Mouse (Mus musculus): ENCODE data around the gene Socs1. TPM values are rescaled to one million over a fixed set of nuclear protein-coding genes. Genes with fewer than 3 reads are reported as not detected.

Socs1 gene
- polyA plus RNA-seq, 1 experiment from 2014 or later: 8.4 TPM

DNA sequence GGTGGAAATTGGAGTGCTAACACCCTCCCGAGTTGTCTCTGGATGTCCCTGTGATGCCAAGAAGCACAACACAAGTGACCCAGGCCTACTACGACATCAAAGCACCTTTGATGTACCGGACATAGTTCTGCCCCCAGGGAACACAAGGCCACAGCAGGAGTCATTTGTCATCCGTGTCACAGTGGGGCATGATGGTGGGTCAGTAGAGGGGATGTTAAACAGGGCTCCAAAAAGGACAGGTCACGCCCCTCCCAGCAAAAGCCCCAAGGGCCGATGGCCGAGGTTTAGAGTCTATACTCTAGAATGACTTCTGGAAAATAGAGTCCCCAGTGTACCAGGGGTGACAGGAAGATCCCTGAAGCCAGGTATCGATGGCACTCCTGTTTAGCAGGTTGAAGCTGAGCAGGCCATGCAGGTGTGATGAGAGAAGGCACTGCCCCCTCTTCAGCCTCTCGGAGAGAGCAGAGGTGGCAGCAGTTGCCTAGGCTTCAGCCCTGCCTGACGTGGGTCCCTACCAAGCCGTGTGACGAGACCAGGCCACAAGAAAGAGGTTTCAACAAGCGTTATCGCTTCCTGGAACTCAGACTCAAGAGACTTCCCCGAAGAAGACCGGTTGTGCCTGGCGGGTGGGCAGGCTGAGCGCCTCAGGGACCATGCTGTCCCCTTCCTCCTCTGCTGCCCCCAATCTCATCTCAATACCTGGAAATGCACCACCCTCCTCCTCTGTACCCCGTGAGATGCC, 13.4 kb downstream of the Socs1 start:
- H3K27me3 ChIP-seq (ENCODE audit: control insufficient read depth, insufficient read depth, low read length): no peaks in the 10 kb centered on the region
- H3K27ac ChIP-seq (replicated peaks): no peak overlapping the region
- DNase-seq (ENCODE audit: low spot score) (no peak), ATAC-seq (ENCODE audit: low FRiP score, low TSS enrichment) (no peak)
- H3K4me1 ChIP-seq (replicated peaks; ENCODE audit: control insufficient read depth, insufficient read depth): no peaks in the 10 kb centered on the region
- H3K9ac ChIP-seq (ENCODE audit: low read length): no peak overlapping the region
- no peaks in the 10 kb centered on the region for H3K9me3 ChIP-seq (ENCODE audit: control insufficient read depth, low read length)
- no peaks in the 10 kb centered on the region for H3K36me3 ChIP-seq (ENCODE audit: control insufficient read depth, insufficient read depth, low read length)
- H3K4me3 ChIP-seq (ENCODE audit: low read depth, low read length): no peak overlapping the region
- no peak overlapping the region for H3K4me2 ChIP-seq (replicated peaks; ENCODE audit: low read depth)
- TF ChIP-seq EP300 (optimal IDR thresholded peaks at IDR 0.05): no peak
- TF ChIP-seq CTCF (IDR thresholded peaks at IDR 0.05; ENCODE audit: low read depth): no peak
- WGBS: 76% methylated on average over 19 of the region's 19 CpGs

DNA sequence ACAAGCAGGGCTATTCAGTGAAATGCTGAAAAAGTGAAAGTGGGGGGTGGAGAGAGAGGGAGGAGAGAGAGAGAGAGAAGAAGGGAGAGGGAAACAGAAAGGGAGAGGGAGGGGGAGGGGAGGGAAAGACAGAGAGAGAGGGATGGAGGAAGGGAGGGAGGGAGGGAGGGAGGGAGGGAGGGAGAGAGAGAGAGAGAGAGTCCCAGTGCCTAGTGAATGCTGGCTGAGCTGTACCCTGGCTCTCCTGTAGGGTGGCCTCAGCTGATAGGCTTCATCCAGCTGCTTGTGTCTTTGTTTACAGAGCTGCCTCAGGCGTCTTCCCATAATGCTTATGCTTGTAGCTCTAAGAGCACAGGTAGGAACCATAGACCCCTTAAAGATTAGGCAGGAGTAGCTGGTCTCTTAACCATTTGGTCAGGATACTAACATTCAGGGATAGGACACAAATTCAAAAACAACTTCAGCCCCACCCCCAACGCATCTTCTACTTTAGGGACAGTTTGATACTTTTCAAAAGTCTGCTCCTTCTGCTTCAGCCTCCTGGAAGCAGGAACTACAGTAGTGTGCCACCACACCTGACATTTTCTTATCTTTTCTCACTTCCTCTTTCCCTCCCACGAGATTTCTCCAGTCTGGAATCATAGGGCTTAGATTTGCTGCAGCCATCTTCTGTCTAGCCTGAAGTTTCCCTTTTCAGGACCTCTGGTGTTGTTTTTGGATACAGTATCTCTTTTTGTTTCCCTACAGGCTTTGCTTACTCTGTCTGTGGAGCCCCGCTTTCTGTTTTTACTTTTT, 14.6 kb downstream of the Socs1 start:
- H3K4me1 ChIP-seq (replicated peaks; ENCODE audit: control insufficient read depth, insufficient read depth): no peaks in the 10 kb centered on the region
- no peaks in the 10 kb centered on the region for H3K9me3 ChIP-seq (ENCODE audit: control insufficient read depth, low read length)
- H3K4me3 ChIP-seq (ENCODE audit: low read depth, low read length): no peak overlapping the region
- H3K27me3 ChIP-seq (ENCODE audit: control insufficient read depth, insufficient read depth, low read length): no peaks in the 10 kb centered on the region
- TF ChIP-seq EP300 (optimal IDR thresholded peaks at IDR 0.05) (no peak), CTCF (IDR thresholded peaks at IDR 0.05; ENCODE audit: low read depth) (peak; percentile 29)
- H3K9ac ChIP-seq (ENCODE audit: low read length): no peak overlapping the region
- peak overlapping the region; percentile 50; the same call in 1 of the 2 replicates for H3K27ac ChIP-seq (replicated peaks)
- H3K4me2 ChIP-seq (replicated peaks; ENCODE audit: low read depth): no peak overlapping the region
- DNase-seq (ENCODE audit: low spot score) (no peak), ATAC-seq (ENCODE audit: low FRiP score, low TSS enrichment) (peak; percentile 58; the same call in 1 of the 2 replicates)
- 37% methylated on average over 4 of the region's 4 CpGs for WGBS
- no peaks in the 10 kb centered on the region for H3K36me3 ChIP-seq (ENCODE audit: control insufficient read depth, insufficient read depth, low read length)

DNA sequence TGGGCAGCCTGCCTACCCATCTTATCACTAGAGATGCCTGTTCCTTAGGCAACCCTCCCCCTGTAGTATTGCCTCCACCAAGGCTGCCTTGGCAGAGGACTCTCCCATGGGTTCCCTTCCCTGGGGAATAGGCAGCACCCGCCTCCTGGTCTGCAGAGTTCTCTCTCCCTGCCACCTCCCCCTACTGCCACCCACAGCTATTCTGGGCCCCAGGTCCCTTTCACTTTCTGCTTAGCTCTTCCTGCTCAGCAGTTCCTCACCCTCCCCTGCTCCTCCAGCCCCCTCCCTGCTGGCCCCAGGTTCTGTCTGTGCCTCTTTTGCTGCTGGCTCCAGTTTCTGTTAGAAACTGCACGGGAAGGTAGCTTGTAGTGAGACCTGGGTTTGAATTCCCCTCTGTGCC, 15.7 kb downstream of the Socs1 start:
- DNase-seq (ENCODE audit: low spot score) (no peak), ATAC-seq (ENCODE audit: low FRiP score, low TSS enrichment) (no peak)
- Histone ChIP-seq H3K4me2 (replicated peaks; ENCODE audit: low read depth) (no peak overlapping the region), H3K9me3 (ENCODE audit: control insufficient read depth, low read length) (no peaks in the 10 kb centered on the region), H3K36me3 (ENCODE audit: control insufficient read depth, insufficient read depth, low read length) (no peaks in the 10 kb centered on the region), H3K9ac (ENCODE audit: low read length) (no peak overlapping the region), H3K27me3 (ENCODE audit: control insufficient read depth, insufficient read depth, low read length) (no peaks in the 10 kb centered on the region), H3K4me1 (replicated peaks; ENCODE audit: control insufficient read depth, insufficient read depth) (no peaks in the 10 kb centered on the region), H3K27ac (replicated peaks) (no peak overlapping the region), H3K4me3 (ENCODE audit: low read depth, low read length) (no peak overlapping the region)
- WGBS: 51% methylated on average over 2 of the region's 2 CpGs
- TF ChIP-seq CTCF (IDR thresholded peaks at IDR 0.05; ENCODE audit: low read depth) (no peak), EP300 (optimal IDR thresholded peaks at IDR 0.05) (no peak)

DNA sequence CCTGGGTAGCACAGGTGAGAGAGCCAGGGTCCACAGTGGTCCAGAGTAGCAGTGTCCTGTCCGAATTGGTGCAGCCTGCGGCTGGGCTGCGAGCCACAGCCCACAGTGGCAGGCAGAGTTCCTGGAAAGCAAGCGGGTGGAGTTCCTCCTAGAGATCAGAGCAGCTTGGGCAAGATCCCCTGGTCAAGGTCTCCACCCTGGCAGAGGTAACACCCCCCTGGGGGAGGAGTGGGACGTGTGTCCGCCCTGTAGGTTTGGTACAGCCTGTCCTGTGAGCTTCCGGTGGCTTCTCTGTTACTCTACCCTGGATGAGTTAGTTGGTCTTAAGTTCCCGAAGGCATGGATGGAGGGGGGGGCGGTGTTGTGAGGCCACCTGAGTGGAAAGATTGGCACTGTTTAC, 16.5 kb downstream of the Socs1 start:
- Histone ChIP-seq H3K27me3 (ENCODE audit: control insufficient read depth, insufficient read depth, low read length) (no peaks in the 10 kb centered on the region), H3K4me3 (ENCODE audit: low read depth, low read length) (no peak overlapping the region), H3K4me1 (replicated peaks; ENCODE audit: control insufficient read depth, insufficient read depth) (no peaks in the 10 kb centered on the region), H3K9ac (ENCODE audit: low read length) (no peak overlapping the region), H3K27ac (replicated peaks) (no peak overlapping the region), H3K36me3 (ENCODE audit: control insufficient read depth, insufficient read depth, low read length) (no peaks in the 10 kb centered on the region), H3K4me2 (replicated peaks; ENCODE audit: low read depth) (no peak overlapping the region), H3K9me3 (ENCODE audit: control insufficient read depth, low read length) (no peaks in the 10 kb centered on the region)
- 46% methylated on average over 9 of the region's 9 CpGs for WGBS
- peak; percentile 15; the same call in 1 of the 2 replicates for ATAC-seq (ENCODE audit: low FRiP score, low TSS enrichment)
- DNase-seq (ENCODE audit: low spot score): peak; percentile 33
- TF ChIP-seq EP300 (optimal IDR thresholded peaks at IDR 0.05) (no peak), CTCF (IDR thresholded peaks at IDR 0.05; ENCODE audit: low read depth) (no peak)

DNA sequence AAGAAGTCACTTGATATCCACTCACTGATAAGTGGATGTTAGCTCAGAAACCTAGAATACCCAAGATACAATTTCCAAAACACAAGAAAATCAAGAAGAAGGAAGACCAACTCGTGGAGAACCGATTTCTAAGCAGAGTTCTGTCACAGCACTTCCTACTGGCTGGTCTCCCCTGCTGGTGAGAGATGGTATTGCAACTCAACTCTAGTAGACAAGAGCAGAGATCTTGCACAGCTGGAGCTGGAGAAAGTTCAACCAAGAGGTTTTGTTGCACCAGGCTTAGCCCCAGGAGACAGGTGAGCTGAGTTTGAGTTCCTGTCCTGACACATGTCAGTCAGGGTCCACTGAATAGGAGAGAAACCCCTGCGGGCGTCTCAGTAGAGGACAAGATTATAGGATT, 18.2 kb downstream of the Socs1 start:
- Histone ChIP-seq H3K27ac (replicated peaks) (no peak overlapping the region), H3K4me1 (replicated peaks; ENCODE audit: control insufficient read depth, insufficient read depth) (no peaks in the 10 kb centered on the region), H3K9ac (ENCODE audit: low read length) (no peak overlapping the region), H3K9me3 (ENCODE audit: control insufficient read depth, low read length) (no peaks in the 10 kb centered on the region), H3K4me3 (ENCODE audit: low read depth, low read length) (no peak overlapping the region), H3K36me3 (ENCODE audit: control insufficient read depth, insufficient read depth, low read length) (no peaks in the 10 kb centered on the region), H3K4me2 (replicated peaks; ENCODE audit: low read depth) (no peak overlapping the region), H3K27me3 (ENCODE audit: control insufficient read depth, insufficient read depth, low read length) (no peaks in the 10 kb centered on the region)
- TF ChIP-seq EP300 (optimal IDR thresholded peaks at IDR 0.05) (no peak), CTCF (IDR thresholded peaks at IDR 0.05; ENCODE audit: low read depth) (peak; percentile 87)
- 46% methylated on average over 4 of the region's 4 CpGs for WGBS
- no peak for ATAC-seq (ENCODE audit: low FRiP score, low TSS enrichment)
- DNase-seq (ENCODE audit: low spot score): peak; percentile 65

DNA sequence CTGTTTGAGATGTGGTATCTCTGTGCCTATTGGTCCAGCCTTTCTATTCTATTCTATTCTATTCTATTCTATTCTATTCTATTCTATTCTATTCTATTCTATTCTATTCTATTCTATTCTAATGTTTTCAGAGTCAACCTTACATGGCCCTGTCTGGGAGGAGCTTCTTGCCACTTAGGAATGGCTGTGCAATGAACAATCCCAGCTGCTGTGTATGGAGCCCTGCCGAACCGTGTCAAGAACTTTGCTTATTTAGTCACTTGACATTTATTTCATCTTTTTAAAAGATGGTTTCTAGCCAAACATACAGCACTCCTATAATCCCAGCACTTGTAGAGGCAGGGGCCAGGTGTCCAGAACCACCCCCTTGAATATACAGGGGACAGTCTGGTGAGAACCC, 21.0 kb downstream of the Socs1 start:
- no peak overlapping the region for H3K4me3 ChIP-seq (ENCODE audit: low read depth, low read length)
- WGBS: 10% methylated on average over 2 of the region's 2 CpGs
- TF ChIP-seq CTCF (IDR thresholded peaks at IDR 0.05; ENCODE audit: low read depth): no peak
- no peak for TF ChIP-seq EP300 (optimal IDR thresholded peaks at IDR 0.05)
- no peaks in the 10 kb centered on the region for H3K27me3 ChIP-seq (ENCODE audit: control insufficient read depth, insufficient read depth, low read length)
- H3K4me1 ChIP-seq (replicated peaks; ENCODE audit: control insufficient read depth, insufficient read depth): no peaks in the 10 kb centered on the region
- H3K36me3 ChIP-seq (ENCODE audit: control insufficient read depth, insufficient read depth, low read length): no peaks in the 10 kb centered on the region
- DNase-seq (ENCODE audit: low spot score) (no peak), ATAC-seq (ENCODE audit: low FRiP score, low TSS enrichment) (no peak)
- no peak overlapping the region for H3K27ac ChIP-seq (replicated peaks)
- no peak overlapping the region for H3K4me2 ChIP-seq (replicated peaks; ENCODE audit: low read depth)
- no peak overlapping the region for H3K9ac ChIP-seq (ENCODE audit: low read length)
- no peaks in the 10 kb centered on the region for H3K9me3 ChIP-seq (ENCODE audit: control insufficient read depth, low read length)
